ENCODE assay signal across 35 mouse cellular contexts in the genomic region with DNA sequence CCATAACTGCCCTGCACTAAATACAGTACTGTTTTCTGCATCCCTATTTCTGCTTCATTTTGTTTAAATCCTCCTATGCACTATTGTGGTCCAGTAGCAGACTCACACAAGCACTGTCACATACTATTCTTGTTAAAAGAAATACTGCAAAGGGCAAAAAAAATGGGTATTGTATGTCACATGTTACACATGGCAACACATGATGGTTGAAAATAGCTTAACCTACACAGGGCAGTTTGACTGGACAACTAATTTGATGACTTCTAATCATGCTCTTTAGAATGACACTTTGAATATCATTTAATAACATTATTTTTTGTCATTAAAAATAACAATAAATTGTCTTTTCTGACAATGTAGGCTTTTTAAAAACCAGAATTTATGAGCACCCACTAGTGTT.
"Had no signal": no experiment of that assay in that cellular context is flagged by ENCODE, and none has a peak within 500 bp of the region (broad histone marks: within the 10 kb centered on the region; RNA-seq: fewer than 3 reads in every experiment).

No protein-coding gene starts in this region.

- H3K27ac ChIP-seq: heart, embryonic 10.5 days; heart, embryonic 13.5 days; heart, embryonic 15.5 days; hindbrain, embryonic 10.5 days; hindbrain, embryonic 12.5 days; hindbrain, embryonic 13.5 days; hindbrain, embryonic 14.5 days; hindbrain, embryonic 15.5 days; hindbrain, postnatal 0 days; intestine, embryonic 15.5 days; kidney, embryonic 15.5 days; kidney, postnatal 0 days; layer of hippocampus, adult 2 months had no signal

- H3K4me3 ChIP-seq: heart, embryonic 10.5 days; heart, embryonic 12.5 days; heart, embryonic 13.5 days; heart, embryonic 15.5 days; hindbrain, embryonic 10.5 days; hindbrain, embryonic 12.5 days; hindbrain, embryonic 13.5 days; hindbrain, embryonic 15.5 days; intestine, embryonic 15.5 days; kidney, embryonic 15.5 days; layer of hippocampus, adult 2 months had no signal

- ATAC-seq: hindbrain, embryonic 16.5 days; hindbrain, postnatal 0 days; inflammation-experienced regulatory T-cells, adult 6 months; intestine, embryonic 15.5 days; intestine, embryonic 16.5 days; intestine, postnatal 0 days had no signal

- H3K36me3 ChIP-seq: heart, embryonic 10.5 days; heart, embryonic 12.5 days; heart, embryonic 13.5 days; heart, embryonic 15.5 days; hindbrain, embryonic 10.5 days; hindbrain, embryonic 12.5 days; hindbrain, embryonic 13.5 days; hindbrain, embryonic 15.5 days; intestine, embryonic 15.5 days; kidney, embryonic 15.5 days had no signal

- H3K9ac ChIP-seq: heart, embryonic 12.5 days; heart, embryonic 13.5 days; heart, embryonic 15.5 days; hindbrain, embryonic 12.5 days; hindbrain, embryonic 13.5 days; hindbrain, embryonic 14.5 days; hindbrain, embryonic 15.5 days; intestine, embryonic 15.5 days; kidney, embryonic 15.5 days had no signal

- H3K27me3 ChIP-seq: heart, embryonic 12.5 days; heart, embryonic 13.5 days; heart, embryonic 15.5 days; hindbrain, embryonic 12.5 days; hindbrain, embryonic 13.5 days; hindbrain, embryonic 15.5 days; intestine, embryonic 15.5 days; kidney, embryonic 15.5 days had no signal

- DNase-seq: heart, postnatal 10 days; heart, postnatal 14 days; heart, postnatal 36 days; heart, postnatal 4 days; kidney, adult 11 months; kidney, adult 18-20 months; kidney, adult 2 months; kidney, adult 8-10 months; kidney, adult 9 months; kidney, postnatal 10 days; kidney, postnatal 14 days; kidney, postnatal 25 days; kidney, postnatal 36 days; kidney, postnatal 4 days; layer of hippocampus, adult 9-11 months; layer of hippocampus, postnatal 36 days had no signal

- H3K4me2 ChIP-seq: heart, embryonic 11.5 days; heart, embryonic 12.5 days; heart, embryonic 13.5 days; heart, embryonic 15.5 days; hindbrain, embryonic 12.5 days; hindbrain, embryonic 13.5 days; hindbrain, embryonic 14.5 days; hindbrain, embryonic 15.5 days; intestine, embryonic 15.5 days; kidney, embryonic 15.5 days had no signal

- H3K9me3 ChIP-seq: heart, embryonic 10.5 days; heart, embryonic 12.5 days; heart, embryonic 13.5 days; heart, embryonic 15.5 days; hindbrain, embryonic 10.5 days; hindbrain, embryonic 12.5 days; hindbrain, embryonic 13.5 days; hindbrain, embryonic 15.5 days; intestine, embryonic 15.5 days; kidney, embryonic 15.5 days had no signal

- H3K4me1 ChIP-seq: heart, embryonic 10.5 days; heart, embryonic 12.5 days; heart, embryonic 13.5 days; heart, embryonic 15.5 days; hindbrain, embryonic 12.5 days; hindbrain, embryonic 13.5 days; hindbrain, embryonic 15.5 days; intestine, embryonic 15.5 days; kidney, embryonic 15.5 days had no signal
